Mouse (Mus musculus) cortical plate, adult 2 months (tissue): Measurements from ENCODE around the gene Mettl16.

Experiments used
- CTCF ChIP-seq: fragments of 200-500 bp; IDR thresholded peaks from 2 replicates; pipeline ENCODE4 v1.5.1; 2011; ENCODE audit warnings: mild to moderate bottlenecking, control low read depth, low read length; ENCODE audit not compliant: insufficient read depth; ENCODE audit errors: extremely low read depth
- POLR2A ChIP-seq: fragments of 200-500 bp; IDR thresholded peaks from 2 replicates; pipeline ENCODE4 v1.6.1; 2011; ENCODE audit warnings: mild to moderate bottlenecking, low read length, control low read depth; ENCODE audit not compliant: insufficient read depth; ENCODE audit errors: extremely low read depth

- TF ChIP-seq POLR2A, result no peak
- no peak for TF ChIP-seq CTCF
Measured at GRCm38 (mm10) chr11:74843435-74843714, 72.7 kb downstream of the Mettl16 start.
